Mouse (Mus musculus) limb, embryonic 11.5 days (tissue): ENCODE results near the gene Gm33543. TPM values are rescaled to one million over a fixed set of nuclear protein-coding genes. Genes with fewer than 3 reads are reported as not detected.

Source experiments
- ATAC-seq: fragments of 200-750 bp; cut with Nextera tagmentation; 2 replicates; pipeline ENCODE4 v1.8.0; 2017; ENCODE audit warnings: low read depth; ENCODE audit not compliant: insufficient number of reproducible peaks, low FRiP score, low TSS enrichment
- DNase-seq: peaks from one replicate; pipeline ENCODE4 v3.0.0-alpha.2; 2015; ENCODE audit warnings: low spot score
- H3K27ac ChIP-seq: fragments of 300-500 bp; sonication (generic); replicated peaks from 2 replicates; pipeline ENCODE4 v1.5.1; 2014; ENCODE audit warnings: low read depth, mild to moderate bottlenecking, low read length
- H3K27me3 ChIP-seq: fragments of 300-500 bp; sonication (generic); 2 replicates; pipeline ENCODE4 v1.6.1; 2014; ENCODE audit warnings: mild to moderate bottlenecking, low read length, mixed read lengths; ENCODE audit not compliant: control insufficient read depth, insufficient read depth
- H3K36me3 ChIP-seq: fragments of 300-500 bp; sonication (generic); 2 replicates; pipeline ENCODE4 v1.6.1; 2014; ENCODE audit warnings: mild to moderate bottlenecking, low read length, moderate library complexity, mixed read lengths; ENCODE audit not compliant: control insufficient read depth, insufficient read depth
- H3K4me1 ChIP-seq: fragments of 300-500 bp; sonication (generic); 2 replicates; pipeline ENCODE4 v1.6.1; 2014; ENCODE audit warnings: low read length, mixed read lengths; ENCODE audit not compliant: control insufficient read depth, insufficient read depth
- H3K4me2 ChIP-seq: fragments of 300-500 bp; sonication (generic); 2 replicates; pipeline ENCODE4 v1.6.1; 2014; ENCODE audit warnings: low read depth, mild to moderate bottlenecking, moderate library complexity; ENCODE audit not compliant: severe bottlenecking
- H3K4me3 ChIP-seq: fragments of 300-500 bp; sonication (generic); 2 replicates; pipeline ENCODE4 v1.5.1; 2014; ENCODE audit warnings: low read depth, low read length
- H3K9ac ChIP-seq: fragments of 300-500 bp; sonication (generic); 2 replicates; pipeline ENCODE4 v1.6.1; 2014; ENCODE audit warnings: mild to moderate bottlenecking, low read length
- H3K9me3 ChIP-seq: fragments of 300-500 bp; sonication (generic); 2 replicates; pipeline ENCODE4 v1.6.1; 2016; ENCODE audit warnings: low read length; ENCODE audit not compliant: control insufficient read depth
- WGBS: fragments of 180-500 bp; shearing (Covaris S2); extraction: QIAGEN DNeasy Blood & Tissue Kit; methylation state at CpG from one replicate; pipeline ENCODE4 v1.1.7; 2014; 5-methylcytosine and 5-hydroxymethylcytosine counted together
- polyA plus RNA-seq: library from polyadenylated mRNA; unstranded; fragments of >200 nt; fragmentation: Nextera tagmentation; extraction: Ambion mirVana; gene quantifications from 2 replicates; pipeline ENCODE4 v1.2.1, GENCODE M21; 2014

The Gm33543 gene
- polyA plus RNA-seq, 1 experiment from 2014 or later: not detected

DNA sequence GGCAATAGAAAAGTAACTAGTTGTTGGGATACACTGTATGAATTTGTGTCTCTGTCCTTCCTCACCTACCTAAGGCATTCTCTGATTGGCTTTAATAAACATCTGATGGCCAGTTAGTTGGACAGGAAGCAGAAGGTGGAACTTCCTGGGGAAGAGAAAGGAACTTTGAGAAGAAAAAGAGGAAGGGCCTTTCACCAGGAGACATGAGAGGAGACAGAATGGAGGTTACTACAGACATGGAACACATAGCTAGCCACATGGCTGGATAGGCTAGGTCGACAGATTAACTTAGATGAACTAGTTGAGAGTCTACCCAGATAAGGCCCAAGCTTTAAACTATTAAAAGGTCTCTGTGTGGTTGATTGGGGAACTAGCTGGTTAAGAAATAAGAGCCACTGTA lies 1.1 kb upstream of the Gm33543 start:
- H3K9me3 ChIP-seq: no peaks in the 10 kb centered on the region
- H3K27ac ChIP-seq: no peak overlapping the region
- DNase-seq: no peak
- H3K4me2 ChIP-seq: no peak overlapping the region
- H3K9ac ChIP-seq: no peak overlapping the region
- 89% methylated on average over 1 of the region's 1 CpGs for WGBS
- no peak for ATAC-seq
- H3K4me1 ChIP-seq: no peaks in the 10 kb centered on the region
- no peaks in the 10 kb centered on the region for H3K36me3 ChIP-seq
- H3K4me3 ChIP-seq: no peak overlapping the region
- H3K27me3 ChIP-seq: no peaks in the 10 kb centered on the region

DNA sequence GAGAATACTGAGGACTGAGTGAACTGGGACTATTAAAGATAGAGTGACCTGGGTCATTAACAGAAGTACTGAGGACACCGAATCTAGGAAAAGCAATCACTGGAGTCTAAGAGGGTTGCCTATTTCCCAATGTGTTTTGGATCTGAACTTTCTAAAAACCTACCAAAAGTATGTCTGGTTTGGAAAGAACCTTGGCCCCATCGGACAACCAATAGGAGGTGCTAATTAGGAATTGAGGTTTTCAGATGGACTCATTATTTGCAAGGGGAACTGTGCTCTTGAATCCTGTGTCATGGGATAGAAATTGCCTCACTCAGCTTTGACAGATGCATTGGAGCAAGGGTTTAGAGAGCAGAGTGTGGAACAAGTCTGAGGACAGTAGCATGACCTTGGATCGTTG lies 1.5 kb downstream of the Gm33543 start:
- H3K4me3 ChIP-seq: no peak overlapping the region
- no peaks in the 10 kb centered on the region for H3K27me3 ChIP-seq
- no peak overlapping the region for H3K9ac ChIP-seq
- no peak for DNase-seq
- no peak overlapping the region for H3K27ac ChIP-seq
- 0 out of 2 replicates have a peak, but pooled peaks cover 2% of the 10 kb centered on the region for H3K4me1 ChIP-seq
- H3K36me3 ChIP-seq: no peaks in the 10 kb centered on the region
- WGBS: 89% methylated on average over 3 of the region's 3 CpGs
- H3K9me3 ChIP-seq: no peaks in the 10 kb centered on the region
- ATAC-seq: no peak
- no peak overlapping the region for H3K4me2 ChIP-seq

DNA sequence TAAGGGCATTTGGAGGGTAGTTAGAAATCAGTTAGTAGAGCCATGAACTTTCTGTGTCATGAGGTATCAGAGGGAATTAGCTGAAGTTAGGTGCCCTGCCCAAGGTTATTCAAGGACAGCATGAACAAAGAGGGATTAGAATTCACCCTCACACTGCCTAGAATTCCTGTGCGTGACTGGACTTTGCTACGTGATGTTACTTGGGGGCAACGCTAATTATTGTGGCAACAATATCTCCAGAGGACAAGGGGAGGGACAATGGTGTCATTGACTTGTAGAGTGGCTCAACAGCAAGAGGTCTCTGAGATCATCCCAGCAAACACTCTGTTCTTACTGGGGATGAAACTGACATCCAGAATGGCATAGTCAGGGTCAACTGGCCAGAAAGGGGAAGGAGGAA lies 2.9 kb downstream of the Gm33543 start:
- WGBS: 85% methylated on average over 3 of the region's 3 CpGs
- Histone ChIP-seq H3K27me3 (no peaks in the 10 kb centered on the region), H3K9ac (no peak overlapping the region), H3K4me1 (0 out of 2 replicates have a peak, but pooled peaks cover 2% of the 10 kb centered on the region), H3K36me3 (no peaks in the 10 kb centered on the region), H3K4me2 (no peak overlapping the region), H3K9me3 (no peaks in the 10 kb centered on the region), H3K4me3 (no peak overlapping the region), H3K27ac (no peak overlapping the region)
- DNase-seq (no peak), ATAC-seq (no peak)

DNA sequence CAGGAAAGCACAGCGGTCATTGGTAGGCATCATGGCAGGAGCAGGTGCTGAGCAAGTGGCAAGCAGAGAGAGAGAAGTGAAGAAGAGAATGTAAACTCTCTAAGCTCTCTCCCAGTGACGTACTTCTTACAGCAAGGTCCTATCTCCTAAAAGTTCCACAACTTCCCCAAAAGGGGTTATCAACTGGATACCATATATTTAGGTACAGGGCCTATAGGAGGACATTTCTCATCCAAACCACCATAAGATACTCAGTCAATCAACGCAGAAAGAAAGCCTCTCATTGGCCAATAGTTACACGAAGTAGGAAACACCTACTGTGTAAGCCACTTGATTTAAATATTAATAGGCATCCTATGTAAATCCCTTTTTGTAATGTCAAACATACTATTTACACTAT lies 3.7 kb downstream of the Gm33543 start:
- no peak overlapping the region for H3K4me3 ChIP-seq
- WGBS: 89% methylated on average over 4 of the region's 4 CpGs
- no peak overlapping the region for H3K9ac ChIP-seq
- no peak overlapping the region for H3K27ac ChIP-seq
- H3K4me2 ChIP-seq: no peak overlapping the region
- H3K9me3 ChIP-seq: no peaks in the 10 kb centered on the region
- ATAC-seq (no peak), DNase-seq (no peak)
- no peaks in the 10 kb centered on the region for H3K27me3 ChIP-seq
- 0 out of 2 replicates have a peak, but pooled peaks cover 2% of the 10 kb centered on the region for H3K4me1 ChIP-seq
- no peaks in the 10 kb centered on the region for H3K36me3 ChIP-seq

DNA sequence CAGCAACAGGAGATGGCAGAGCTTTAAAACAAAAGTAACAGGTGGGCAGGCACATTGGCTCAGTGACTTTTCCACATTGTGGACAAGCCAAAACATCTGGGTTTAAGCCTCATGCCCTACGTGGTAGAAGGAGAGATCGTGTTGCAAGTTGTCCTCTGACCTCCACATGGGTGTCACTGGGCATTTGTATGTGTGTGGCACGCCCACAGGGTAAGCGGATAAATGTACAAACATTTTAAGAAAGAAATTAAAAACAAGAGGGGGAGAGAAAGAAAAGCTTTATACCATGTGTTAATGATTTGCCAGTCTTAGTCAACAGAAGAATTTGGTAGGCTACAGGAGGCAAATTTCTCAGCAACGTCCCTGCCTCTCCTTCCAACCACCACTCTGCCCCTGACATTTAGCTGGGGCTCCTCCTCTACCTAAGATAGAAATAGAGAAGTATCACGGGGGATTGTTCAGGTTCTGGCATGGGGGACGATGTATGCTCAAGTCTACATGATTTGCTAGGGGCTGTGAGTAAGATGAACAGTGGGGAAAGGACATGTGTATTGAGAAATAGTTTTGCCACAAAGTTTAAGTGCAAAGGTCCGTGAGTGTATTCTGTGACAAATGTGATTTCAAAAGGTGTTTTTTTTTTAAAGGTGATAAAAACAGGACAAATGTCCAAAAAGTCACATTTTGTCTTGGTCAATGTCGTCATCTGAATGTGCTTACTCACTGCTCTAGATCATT lies 6.0 kb downstream of the Gm33543 start:
- H3K9ac ChIP-seq: no peak overlapping the region
- H3K27ac ChIP-seq: no peak overlapping the region
- no peaks in the 10 kb centered on the region for H3K36me3 ChIP-seq
- 65% methylated on average over 9 of the region's 9 CpGs for WGBS
- H3K27me3 ChIP-seq: no peaks in the 10 kb centered on the region
- no peaks in the 10 kb centered on the region for H3K9me3 ChIP-seq
- H3K4me2 ChIP-seq: no peak overlapping the region
- ATAC-seq (no peak), DNase-seq (no peak)
- H3K4me1 ChIP-seq: 0 out of 2 replicates have a peak, but pooled peaks cover 2% of the 10 kb centered on the region
- H3K4me3 ChIP-seq: no peak overlapping the region

DNA sequence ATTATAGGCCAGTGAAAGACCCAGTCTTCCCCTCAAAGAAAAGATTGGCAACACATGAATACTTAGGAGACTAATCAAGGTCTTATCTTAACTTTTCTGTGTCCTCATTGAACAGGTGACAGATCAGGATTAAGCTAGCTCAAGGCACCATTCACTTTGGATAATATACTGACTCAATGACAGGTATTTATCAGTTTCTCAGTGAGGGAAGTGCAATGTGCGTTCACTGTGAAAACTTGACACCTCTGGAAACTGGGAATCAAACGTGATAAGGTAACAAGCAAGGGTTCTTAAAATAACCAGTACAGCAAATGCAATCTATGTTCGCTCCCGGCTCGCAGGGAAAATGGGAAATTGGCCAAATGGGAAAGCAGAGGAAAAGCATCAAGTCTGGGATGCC lies 11.8 kb downstream of the Gm33543 start:
- Histone ChIP-seq H3K4me3 (no peak overlapping the region), H3K36me3 (no peaks in the 10 kb centered on the region), H3K27me3 (no peaks in the 10 kb centered on the region), H3K9me3 (no peaks in the 10 kb centered on the region), H3K27ac (no peak overlapping the region), H3K4me1 (no peaks in the 10 kb centered on the region), H3K4me2 (no peak overlapping the region), H3K9ac (no peak overlapping the region)
- ATAC-seq: no peak
- WGBS: 79% methylated on average over 5 of the region's 5 CpGs
- no peak for DNase-seq

DNA sequence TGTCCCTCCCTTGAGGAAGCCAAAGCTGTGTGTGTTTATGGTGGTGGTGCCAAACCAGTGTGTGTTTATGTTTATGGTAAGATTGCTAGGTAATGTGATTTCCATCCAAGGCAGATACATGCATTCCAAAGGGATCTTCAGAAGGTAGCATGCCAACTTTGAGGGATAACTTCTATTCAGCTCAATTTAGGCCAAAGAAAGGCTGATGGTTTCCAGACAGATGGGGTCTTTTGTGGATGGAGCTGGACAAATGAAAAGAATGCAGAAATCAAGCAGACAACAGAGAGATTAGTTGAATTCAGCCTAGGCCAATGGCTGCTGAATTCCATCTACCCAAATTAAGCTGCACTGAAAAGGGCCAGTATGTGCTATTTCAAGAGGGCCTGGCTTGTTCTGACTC lies 13.3 kb downstream of the Gm33543 start:
- H3K27ac ChIP-seq: no peak overlapping the region
- ATAC-seq (no peak), DNase-seq (no peak)
- no peaks in the 10 kb centered on the region for H3K4me1 ChIP-seq
- no peak overlapping the region for H3K4me2 ChIP-seq
- no peak overlapping the region for H3K9ac ChIP-seq
- no peaks in the 10 kb centered on the region for H3K27me3 ChIP-seq
- no peak overlapping the region for H3K4me3 ChIP-seq
- H3K36me3 ChIP-seq: no peaks in the 10 kb centered on the region
- H3K9me3 ChIP-seq: no peaks in the 10 kb centered on the region

DNA sequence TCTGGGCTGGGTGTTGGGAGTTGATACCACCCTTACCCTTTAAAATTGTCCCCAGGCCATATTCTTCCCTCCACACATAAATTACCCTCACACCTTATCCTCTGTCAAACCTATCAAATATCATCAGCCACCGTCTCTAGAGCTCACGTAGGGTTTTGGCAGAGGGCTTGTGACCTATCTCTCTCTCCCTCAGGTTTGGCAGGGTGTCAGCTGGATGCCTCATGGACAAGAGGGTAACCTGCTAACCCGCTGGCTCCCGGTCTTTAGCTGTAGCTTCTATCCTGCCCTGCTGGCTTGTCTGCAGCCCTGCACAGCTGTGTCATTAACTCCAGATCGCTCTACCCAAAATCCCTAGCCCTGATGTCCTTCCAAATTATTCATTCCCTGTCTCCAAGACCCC lies 14.4 kb downstream of the Gm33543 start:
- no peak overlapping the region for H3K9ac ChIP-seq
- 77% methylated on average over 5 of the region's 5 CpGs for WGBS

DNA sequence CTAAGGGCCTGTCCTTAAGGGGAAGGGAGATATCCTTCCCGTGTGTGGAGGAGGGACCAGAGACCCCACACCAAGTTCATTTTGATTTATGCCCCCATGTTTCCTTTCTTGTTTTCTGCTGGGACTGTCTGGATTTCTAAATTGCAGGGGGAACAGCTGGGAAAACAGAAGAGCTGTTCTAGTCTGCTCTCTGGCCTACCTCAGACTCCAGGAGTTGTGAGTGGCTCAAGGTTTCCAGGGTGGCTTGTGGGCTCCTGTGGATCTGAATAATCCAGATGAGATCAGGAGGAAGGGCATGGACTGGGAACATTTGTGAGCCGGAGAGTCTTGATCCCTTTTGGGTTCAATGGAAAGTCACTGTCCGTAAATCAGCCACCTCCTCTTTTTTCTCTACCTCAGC lies 17.1 kb downstream of the Gm33543 start:
- no peak overlapping the region for H3K4me2 ChIP-seq
- H3K27ac ChIP-seq: no peak overlapping the region
- H3K9me3 ChIP-seq: no peaks in the 10 kb centered on the region
- 15% methylated on average over 3 of the region's 3 CpGs for WGBS
- no peaks in the 10 kb centered on the region for H3K36me3 ChIP-seq
- H3K27me3 ChIP-seq: no peaks in the 10 kb centered on the region
- DNase-seq (no peak), ATAC-seq (no peak)
- H3K4me3 ChIP-seq: no peak overlapping the region
- H3K9ac ChIP-seq: no peak overlapping the region
- H3K4me1 ChIP-seq: no peaks in the 10 kb centered on the region

More for the DNA sequence above, 14.4 kb downstream of the Gm33543 start:
- no peaks in the 10 kb centered on the region for H3K4me1 ChIP-seq
- DNase-seq (no peak), ATAC-seq (no peak)
- no peaks in the 10 kb centered on the region for H3K27me3 ChIP-seq
- no peaks in the 10 kb centered on the region for H3K36me3 ChIP-seq
- no peaks in the 10 kb centered on the region for H3K9me3 ChIP-seq
- no peak overlapping the region for H3K27ac ChIP-seq
- no peak overlapping the region for H3K4me2 ChIP-seq
- no peak overlapping the region for H3K4me3 ChIP-seq
